Mouse (Mus musculus) heart, postnatal 0 days (tissue): ENCODE results near the gene Rheb. TPM values are rescaled to one million over a fixed set of nuclear protein-coding genes. Genes with fewer than 3 reads are reported as not detected.
A peak's percentile ranks its signal among the peaks of the same experiment; 100 is the strongest.

Experiments
- ATAC-seq: fragments of 200-750 bp; cut with Nextera tagmentation; 2 replicates; pipeline ENCODE4 v1.8.0; 2017; ENCODE audit warnings: low read depth, moderate number of reproducible peaks, moderate library complexity; ENCODE audit not compliant: insufficient read depth
- DNase-seq: peaks from one replicate; pipeline ENCODE4 v3.0.0-alpha.2; 2016; ENCODE audit warnings: low spot score
- H3K27ac ChIP-seq: fragments of 300-500 bp; sonication (generic); 2 replicates; pipeline ENCODE4 v1.5.1; 2014; ENCODE audit warnings: low read depth, mild to moderate bottlenecking
- H3K27me3 ChIP-seq: fragments of 300-500 bp; sonication (generic); 2 replicates; pipeline ENCODE4 v1.6.1; 2014; ENCODE audit warnings: low read length, mixed read lengths; ENCODE audit not compliant: control insufficient read depth, insufficient read depth
- H3K36me3 ChIP-seq: fragments of 300-500 bp; sonication (generic); replicated peaks from 2 replicates; pipeline ENCODE4 v1.6.1; 2014; ENCODE audit warnings: low read length, mixed read lengths; ENCODE audit not compliant: control insufficient read depth, insufficient read depth
- H3K4me1 ChIP-seq: fragments of 300-500 bp; sonication (generic); 2 replicates; pipeline ENCODE4 v1.6.1; 2014; ENCODE audit warnings: antibody characterized with exemption; ENCODE audit not compliant: control insufficient read depth, insufficient read depth
- H3K4me2 ChIP-seq: fragments of 300-500 bp; sonication (generic); 2 replicates; pipeline ENCODE4 v1.6.1; 2014; ENCODE audit warnings: low read depth, mild to moderate bottlenecking, low read length, moderate library complexity
- H3K4me3 ChIP-seq: fragments of 300-500 bp; sonication (generic); 2 replicates; pipeline ENCODE4 v1.5.1; 2014; ENCODE audit warnings: low read depth, low read length
- H3K9ac ChIP-seq: fragments of 300-500 bp; sonication (generic); replicated peaks from 2 replicates; pipeline ENCODE4 v1.6.1; 2014; ENCODE audit warnings: low read depth, low read length, mixed read lengths
- H3K9me3 ChIP-seq: fragments of 300-500 bp; sonication (generic); replicated peaks from 2 replicates; pipeline ENCODE4 v1.6.1; 2016; ENCODE audit warnings: low read length; ENCODE audit not compliant: control insufficient read depth
- CTCF ChIP-seq: IDR thresholded peaks from 2 replicates; pipeline ENCODE4 v1.5.1; 2016; ENCODE audit warnings: antibody characterized with exemption, control low read depth, low read depth
- EP300 ChIP-seq: IDR thresholded peaks from 2 replicates; pipeline ENCODE4 v1.6.1; 2016; ENCODE audit warnings: antibody characterized with exemption, low read depth
- WGBS: fragments of 180-500 bp; shearing (Covaris S2); extraction: QIAGEN DNeasy Blood & Tissue Kit; methylation state at CpG from one replicate; pipeline ENCODE4 v1.1.7; 2014; 5-methylcytosine and 5-hydroxymethylcytosine counted together
- polyA plus RNA-seq: library from polyadenylated mRNA; unstranded; fragments of >200 nt; fragmentation: Nextera tagmentation; extraction: Ambion mirVana; gene quantifications from 2 replicates; pipeline ENCODE4 v1.2.1, GENCODE M21; 2015
- total RNA-seq: library from RNA; depleted of rRNA; stranded (reverse); fragments of >200 nt; gene quantifications from 2 replicates; pipeline ENCODE4 v1.2.3, GENCODE M21; 2014; ENCODE audit warnings: low replicate concordance

The Rheb gene
- total and polyA plus RNA-seq, 2 experiments from 2014 or later = 101 to 250 TPM

DNA sequence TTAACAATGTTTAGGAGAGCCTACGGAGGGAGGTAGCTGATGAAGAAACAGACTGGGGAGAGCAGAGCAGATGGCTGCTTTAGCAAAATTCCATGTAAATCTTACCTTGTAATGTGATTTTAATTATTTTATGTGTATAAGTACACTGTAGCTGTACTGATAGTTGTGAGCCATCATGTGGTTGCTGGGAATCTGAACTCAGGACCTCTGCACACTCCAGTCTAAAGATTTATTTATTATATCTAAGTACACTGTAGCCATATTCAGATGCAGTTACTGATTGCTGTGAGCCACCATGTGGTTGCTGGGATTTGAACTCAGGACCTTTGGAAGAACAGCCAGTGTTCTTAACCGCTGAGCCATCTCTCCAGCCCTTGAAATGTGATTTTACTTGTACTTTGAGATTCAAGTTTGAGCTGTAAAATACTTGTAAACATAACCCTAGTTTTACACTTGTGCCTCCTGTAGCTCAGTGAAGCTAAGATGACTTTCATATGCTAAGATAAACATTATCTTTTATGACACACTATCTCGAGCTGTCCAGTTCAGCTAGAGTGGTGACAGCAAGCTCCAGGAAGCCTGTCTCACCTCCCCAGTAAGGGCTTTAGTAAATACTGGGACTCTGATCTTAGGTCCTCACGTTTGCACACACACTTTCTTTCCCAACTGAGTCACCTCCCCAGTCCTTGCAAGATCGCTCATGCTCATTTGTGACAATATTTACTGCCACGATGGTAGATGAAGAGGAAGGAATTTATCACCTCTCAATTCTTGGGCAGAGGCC lies 40.4 kb downstream of the Rheb start:
- TF ChIP-seq EP300 (no peak), CTCF (no peak)
- H3K9me3 ChIP-seq = no peaks in the 10 kb centered on the region
- no peak overlapping the region for H3K27ac ChIP-seq
- DNase-seq (no peak), ATAC-seq (no peak)
- H3K36me3 ChIP-seq = peaks cover 52% of the 10 kb centered on the region
- H3K9ac ChIP-seq = no peak overlapping the region
- H3K4me2 ChIP-seq = no peak overlapping the region
- WGBS = 34% methylated on average over 6 of the region's 6 CpGs
- H3K4me1 ChIP-seq = no peaks in the 10 kb centered on the region
- no peaks in the 10 kb centered on the region for H3K27me3 ChIP-seq
- no peak overlapping the region for H3K4me3 ChIP-seq

- DNase-seq = no peak
- Histone ChIP-seq H3K9me3 (no peaks in the 10 kb centered on the region), H3K9ac (no peak overlapping the region), H3K4me3 (no peak overlapping the region), H3K27ac (no peak overlapping the region), H3K4me2 (no peak overlapping the region), H3K4me1 (no peaks in the 10 kb centered on the region), H3K36me3 (peaks cover 36% of the 10 kb centered on the region), H3K27me3 (no peaks in the 10 kb centered on the region)
- 0 out of 2 replicates have a peak, but pooled peaks have one; percentile 5 for ATAC-seq
- TF ChIP-seq EP300 (no peak), CTCF (peak; percentile 39)
These were observed 42.0 kb downstream of the Rheb start for GRCm38 (mm10) chr5:24800416-24800815.

GRCm38 (mm10) chr5:24798639-24799038 lies 43.8 kb downstream of the Rheb start:
- peak; percentile 58 for ATAC-seq
- Histone ChIP-seq H3K36me3 (peaks cover 19% of the 10 kb centered on the region), H3K9me3 (no peaks in the 10 kb centered on the region), H3K9ac (no peak overlapping the region), H3K27me3 (no peaks in the 10 kb centered on the region), H3K4me1 (no peaks in the 10 kb centered on the region), H3K4me3 (no peak overlapping the region), H3K27ac (no peak overlapping the region), H3K4me2 (no peak overlapping the region)
- DNase-seq = peak; percentile 18
- TF ChIP-seq EP300 (no peak), CTCF (no peak)
- 16% methylated on average over 10 of the region's 10 CpGs for WGBS

- no peaks in the 10 kb centered on the region for H3K27me3 ChIP-seq
- no peak overlapping the region for H3K9ac ChIP-seq
- H3K27ac ChIP-seq = no peak overlapping the region
- 52% methylated on average over 7 of the region's 7 CpGs for WGBS
- H3K36me3 ChIP-seq = peaks cover 12% of the 10 kb centered on the region
- TF ChIP-seq EP300 (no peak), CTCF (no peak)
- DNase-seq (no peak), ATAC-seq (no peak)
- H3K4me2 ChIP-seq = no peak overlapping the region
- H3K9me3 ChIP-seq = no peaks in the 10 kb centered on the region
- H3K4me1 ChIP-seq = no peaks in the 10 kb centered on the region
- H3K4me3 ChIP-seq = no peak overlapping the region
These were observed 44.6 kb downstream of the Rheb start for GRCm38 (mm10) chr5:24797858-24798257.

DNA sequence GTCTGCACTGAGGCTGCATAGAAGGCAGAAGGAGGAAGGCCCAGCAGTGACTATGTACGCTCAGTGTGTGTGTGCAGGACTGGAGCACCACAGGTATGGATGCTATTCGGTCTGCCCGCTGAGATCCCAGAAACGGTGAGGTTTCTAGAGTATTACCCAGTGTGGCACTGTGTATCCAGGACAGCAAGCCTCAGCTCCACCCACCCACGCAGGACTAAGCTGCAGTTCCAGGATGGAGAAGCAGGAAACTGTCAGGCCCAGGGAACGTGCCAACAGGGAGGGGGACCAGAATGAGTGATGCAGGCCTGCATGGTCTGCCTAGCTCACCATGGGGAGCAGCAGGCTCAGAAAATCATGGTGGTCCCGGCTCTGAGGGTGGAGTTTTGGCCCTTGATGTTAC lies 49.5 kb downstream of the Rheb start:
- H3K4me2 ChIP-seq = no peak overlapping the region
- TF ChIP-seq EP300 (no peak), CTCF (no peak)
- H3K27me3 ChIP-seq = no peaks in the 10 kb centered on the region
- H3K9ac ChIP-seq = no peak overlapping the region
- H3K9me3 ChIP-seq = no peaks in the 10 kb centered on the region
- no peak overlapping the region for H3K4me3 ChIP-seq
- ATAC-seq = no peak
- 67% methylated on average over 7 of the region's 7 CpGs for WGBS
- no peaks in the 10 kb centered on the region for H3K4me1 ChIP-seq
- H3K27ac ChIP-seq = no peak overlapping the region
- DNase-seq = no peak
- no peaks in the 10 kb centered on the region for H3K36me3 ChIP-seq

DNA sequence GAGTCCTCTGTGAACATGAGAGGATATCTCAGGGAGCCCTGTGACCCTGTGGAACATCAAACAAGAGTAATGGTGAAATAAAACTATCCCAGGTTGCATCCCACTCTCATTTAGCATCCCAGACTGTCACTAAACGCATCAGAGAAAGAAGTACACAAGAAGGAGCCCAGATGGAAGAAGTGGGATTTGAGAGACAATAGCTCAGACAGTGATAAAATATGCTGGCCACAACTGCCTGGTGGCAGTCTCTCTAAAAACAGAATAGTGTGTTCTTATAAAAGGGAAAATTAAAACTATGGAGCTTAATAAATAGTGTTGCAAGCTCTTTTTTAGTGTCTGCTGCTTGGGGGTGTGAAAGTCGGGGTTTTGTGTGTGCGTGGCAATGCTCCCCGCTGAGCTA lies 59.5 kb downstream of the Rheb start:
- Histone ChIP-seq H3K9ac (no peak overlapping the region), H3K9me3 (peaks cover 16% of the 10 kb centered on the region), H3K27ac (no peak overlapping the region), H3K36me3 (no peaks in the 10 kb centered on the region), H3K4me2 (no peak overlapping the region), H3K4me3 (no peak overlapping the region), H3K4me1 (0 out of 2 replicates have a peak, but pooled peaks cover 5% of the 10 kb centered on the region), H3K27me3 (no peaks in the 10 kb centered on the region)
- TF ChIP-seq EP300 (no peak), CTCF (no peak)
- DNase-seq = no peak
- whole genome bisulfite sequencing = 80% methylated on average over 4 of the region's 4 CpGs
- ATAC-seq = no peak
